Mouse (Mus musculus) common myeloid progenitor, adult 5-6 weeks (primary cell): ENCODE data around the gene Tlr7. TPM values are rescaled to one million over a fixed set of nuclear protein-coding genes. Genes with fewer than 3 reads are reported as not detected.
"Not testable (repeated sequence)": the region's sequence is repeated elsewhere in the genome, so short reads cannot be mapped to it uniquely, and the experiment has no call there.

Experiments
- ATAC-seq: replicated peaks from 2 replicates; pipeline ENCODE4 v1.8.0; 2016; ENCODE audit warnings: low read depth, mild to moderate bottlenecking, moderate TSS enrichment, inconsistent platforms; ENCODE audit not compliant: poor library complexity, severe bottlenecking
- total RNA-seq: library from RNA; stranded (forward); fragments of 200-1000, 187-1606 nt; gene quantifications from 2 replicates; pipeline ENCODE4 v1.2.3, GENCODE M21; 2017

The Tlr7 gene
- total RNA-seq: 1.8 and 5.2 TPM in 2 replicates

- peak; percentile 33; the same call in 1 of the 2 replicates for ATAC-seq
Measured at GRCm38 (mm10) chrX:167330399-167330798, at the start of gene Tlr7. Gene Tlr7, minus strand, starts transcription at chrX:167330558.

GRCm38 (mm10) chrX:167380073-167380472, 49.7 kb upstream of the Tlr7 start:
- no peak for ATAC-seq

- ATAC-seq: not testable (repeated sequence)
Measured at GRCm38 (mm10) chrX:167361231-167361630, 30.9 kb upstream of the Tlr7 start.

GRCm38 (mm10) chrX:167359704-167360103, 29.3 kb upstream of the Tlr7 start:
- peak; percentile 82 for ATAC-seq

- ATAC-seq: peak; percentile 37; the same call in 1 of the 2 replicates
Measured at GRCm38 (mm10) chrX:167357415-167357814, 27.1 kb upstream of the Tlr7 start.

GRCm38 (mm10) chrX:167355965-167356364, 25.6 kb upstream of the Tlr7 start:
- ATAC-seq: no peak

GRCm38 (mm10) chrX:167353617-167354016, 23.3 kb upstream of the Tlr7 start:
- peak; percentile 47; the same call in 1 of the 2 replicates for ATAC-seq

- no peak for ATAC-seq
Measured at GRCm38 (mm10) chrX:167346440-167346839, 16.1 kb upstream of the Tlr7 start.

GRCm38 (mm10) chrX:167344356-167344755, 14.0 kb upstream of the Tlr7 start:
- ATAC-seq: no peak

GRCm38 (mm10) chrX:167341811-167342210, 11.5 kb upstream of the Tlr7 start:
- ATAC-seq: no peak

- ATAC-seq: no peak
Measured at GRCm38 (mm10) chrX:167340190-167340589, 9.8 kb upstream of the Tlr7 start.

GRCm38 (mm10) chrX:167337990-167338389, 7.6 kb upstream of the Tlr7 start:
- peak; percentile 42; the same call in 1 of the 2 replicates for ATAC-seq

- ATAC-seq: peak; percentile 62; the same call in 1 of the 2 replicates
Measured at GRCm38 (mm10) chrX:167334571-167334970, 4.2 kb upstream of the Tlr7 start.

- ATAC-seq: peak; percentile 46; the same call in 1 of the 2 replicates
Measured at GRCm38 (mm10) chrX:167332607-167333006, 2.2 kb upstream of the Tlr7 start.

- ATAC-seq: no peak
Measured at GRCm38 (mm10) chrX:167330993-167331392, 635 bp upstream of the Tlr7 start.

GRCm38 (mm10) chrX:167329620-167330019, 738 bp downstream of the Tlr7 start:
- ATAC-seq: no peak

GRCm38 (mm10) chrX:167329098-167329497, 1.3 kb downstream of the Tlr7 start:
- peak; percentile 12; the same call in 1 of the 2 replicates for ATAC-seq

GRCm38 (mm10) chrX:167328519-167328918, 1.8 kb downstream of the Tlr7 start:
- 0 out of 2 replicates have a peak, but pooled peaks have one; percentile 29 for ATAC-seq

GRCm38 (mm10) chrX:167323742-167324141, 6.6 kb downstream of the Tlr7 start:
- ATAC-seq: no peak

GRCm38 (mm10) chrX:167321233-167321806, 9.0 kb downstream of the Tlr7 start:
- ATAC-seq: no peak

- peak; percentile 93 for ATAC-seq
Measured at GRCm38 (mm10) chrX:167318819-167319396, 11.4 kb downstream of the Tlr7 start.

GRCm38 (mm10) chrX:167315766-167316165, 14.6 kb downstream of the Tlr7 start:
- peak; percentile 77 for ATAC-seq
